In genomic region chr7:108966742-108967362, GRCm38 (mm10) we compare ENCODE assay signal across 9 mouse cellular contexts. TPM values are rescaled to one million over a fixed set of nuclear protein-coding genes. Genes with fewer than 3 reads are reported as not detected.
DNase-seq lines count a peak whose midpoint lies in the region; ATAC-seq lines count a peak whose summit lies in the region.
"Had no signal": no experiment of that assay in that cellular context is flagged by ENCODE, and none has a peak within 500 bp of the region (broad histone marks: within the 10 kb centered on the region; RNA-seq: fewer than 3 reads in every experiment).

No protein-coding gene starts in this region.

- H3K4me2 ChIP-seq in forebrain, embryonic 16.5 days (ENCODE audit: low read length): no peak overlapping the region
- no peak overlapping the region for H3K4me2 ChIP-seq in hindbrain, embryonic 13.5 days
- H3K4me2 ChIP-seq: limb, embryonic 15.5 days had no signal

- peak; percentile 76 for DNase-seq in right cerebral cortex, adult 18-20 months
- no peak for DNase-seq in right cerebral cortex, postnatal 14 days
- peak; percentile 71 for DNase-seq in cerebellum, adult 11-12 months
- DNase-seq in layer of hippocampus, adult 9-11 months: peak; percentile 67
- DNase-seq in lung, postnatal 36 days: peak; percentile 61
- DNase-seq in right cerebral cortex, postnatal 10 days (ENCODE audit: low spot score in 2 of 2): peak; percentile 74 to 75

- H3K4me3 ChIP-seq in forebrain, embryonic 16.5 days (replicated peaks; ENCODE audit: low read length): no peak overlapping the region
- no peak overlapping the region for H3K4me3 ChIP-seq in hindbrain, embryonic 13.5 days
- H3K4me3 ChIP-seq: limb, embryonic 15.5 days had no signal

- H3K27me3 ChIP-seq in forebrain, embryonic 16.5 days (replicated peaks; ENCODE audit: control insufficient read depth, insufficient read depth, low read length): no peaks in the 10 kb centered on the region
- H3K27me3 ChIP-seq in hindbrain, embryonic 13.5 days: peaks cover 19% of the 10 kb centered on the region

- H3K9ac ChIP-seq in forebrain, embryonic 16.5 days (replicated peaks; ENCODE audit: low read depth, low read length): no peak overlapping the region
- H3K9ac ChIP-seq in hindbrain, embryonic 13.5 days: peak overlapping the region; percentile 44; the same call in 1 of the 2 replicates
- H3K9ac ChIP-seq: limb, embryonic 15.5 days had no signal

- H3K9me3 ChIP-seq in forebrain, embryonic 16.5 days (ENCODE audit: control insufficient read depth, low read length): no peaks in the 10 kb centered on the region
- no peaks in the 10 kb centered on the region for H3K9me3 ChIP-seq in hindbrain, embryonic 13.5 days
- H3K9me3 ChIP-seq: limb, embryonic 15.5 days had no signal

- H3K27ac ChIP-seq in forebrain, embryonic 16.5 days (ENCODE audit: low read length): no peak overlapping the region
- H3K27ac ChIP-seq in hindbrain, embryonic 13.5 days: no peak overlapping the region
- H3K27ac ChIP-seq: limb, embryonic 15.5 days had no signal

- ATAC-seq in forebrain, embryonic 16.5 days: peak; percentile 77
- peak; percentile 70 for ATAC-seq in hindbrain, embryonic 13.5 days (ENCODE audit: low FRiP score)

- H3K36me3 ChIP-seq in forebrain, embryonic 16.5 days (ENCODE audit: control insufficient read depth, insufficient read depth): no peaks in the 10 kb centered on the region
- H3K36me3 ChIP-seq in hindbrain, embryonic 13.5 days: no peaks in the 10 kb centered on the region
- H3K36me3 ChIP-seq: limb, embryonic 15.5 days had no signal

- WGBS in forebrain, embryonic 16.5 days: 27% methylated on average over 7 of the region's 7 CpGs
- WGBS in hindbrain, embryonic 13.5 days: 30% methylated on average over 7 of the region's 7 CpGs

- H3K4me1 ChIP-seq in forebrain, embryonic 16.5 days (replicated peaks; ENCODE audit: control insufficient read depth, insufficient read depth, low read length): peaks cover under 1% of the 10 kb centered on the region
- H3K4me1 ChIP-seq in hindbrain, embryonic 13.5 days (replicated peaks): peaks cover 27% of the 10 kb centered on the region
- H3K4me1 ChIP-seq: limb, embryonic 15.5 days had no signal

RNA-seq across cellular contexts. Expression of gene Tub, which starts 16.7 kb away (rescaled TPM):
- polyA plus RNA-seq in forebrain, embryonic 16.5 days (2015; fragmentation: Nextera tagmentation; extraction: Ambion mirVana): 49.4 and 57.8 TPM in 2 replicates
- polyA plus RNA-seq in hindbrain, embryonic 13.5 days (2015; fragmentation: Nextera tagmentation; extraction: Ambion mirVana): 41.3 and 42.7 TPM in 2 replicates

RNA-seq across cellular contexts. Expression of gene Eif3f, which starts 32.6 kb away (rescaled TPM):
- polyA plus RNA-seq in forebrain, embryonic 16.5 days (2015; fragmentation: Nextera tagmentation; extraction: Ambion mirVana): 80.5 and 85.1 TPM in 2 replicates
- polyA plus RNA-seq in hindbrain, embryonic 13.5 days (2015; fragmentation: Nextera tagmentation; extraction: Ambion mirVana): 78.4 and 80.6 TPM in 2 replicates

RNA-seq across cellular contexts. Expression of gene Nlrp10, which starts 36.9 kb away (rescaled TPM):
- polyA plus RNA-seq in forebrain, embryonic 16.5 days (2015; fragmentation: Nextera tagmentation; extraction: Ambion mirVana): not detected in 2 replicates
- 0.04 TPM in 1 of 2 replicates, not detected in the other for polyA plus RNA-seq in hindbrain, embryonic 13.5 days (2015; fragmentation: Nextera tagmentation; extraction: Ambion mirVana)
